Mouse (Mus musculus) large intestine, adult 2 months (tissue): ENCODE data around the gene Slc26a6. TPM values are rescaled to one million over a fixed set of nuclear protein-coding genes. Genes with fewer than 3 reads are reported as not detected.

ENCODE experiments used
- DNase-seq: peaks from one replicate; pipeline ENCODE4 v3.0.0-alpha.2; 2012; ENCODE audit warnings: low read depth, low spot score
- WGBS: fragments of 180-500 bp; shearing (Covaris S2); methylation state at CpG from one replicate; pipeline ENCODE4 v1.1.7; 2018; 5-methylcytosine and 5-hydroxymethylcytosine counted together
- polyA plus RNA-seq: library from polyadenylated mRNA; depleted of rRNA; stranded (reverse); fragments of >200 nt; gene quantifications from 2 replicates; pipeline ENCODE4 v1.2.3, GENCODE M21; 2012; rRNA removed

The Slc26a6 gene
- polyA plus RNA-seq, 1 experiment: 598 TPM

DNA sequence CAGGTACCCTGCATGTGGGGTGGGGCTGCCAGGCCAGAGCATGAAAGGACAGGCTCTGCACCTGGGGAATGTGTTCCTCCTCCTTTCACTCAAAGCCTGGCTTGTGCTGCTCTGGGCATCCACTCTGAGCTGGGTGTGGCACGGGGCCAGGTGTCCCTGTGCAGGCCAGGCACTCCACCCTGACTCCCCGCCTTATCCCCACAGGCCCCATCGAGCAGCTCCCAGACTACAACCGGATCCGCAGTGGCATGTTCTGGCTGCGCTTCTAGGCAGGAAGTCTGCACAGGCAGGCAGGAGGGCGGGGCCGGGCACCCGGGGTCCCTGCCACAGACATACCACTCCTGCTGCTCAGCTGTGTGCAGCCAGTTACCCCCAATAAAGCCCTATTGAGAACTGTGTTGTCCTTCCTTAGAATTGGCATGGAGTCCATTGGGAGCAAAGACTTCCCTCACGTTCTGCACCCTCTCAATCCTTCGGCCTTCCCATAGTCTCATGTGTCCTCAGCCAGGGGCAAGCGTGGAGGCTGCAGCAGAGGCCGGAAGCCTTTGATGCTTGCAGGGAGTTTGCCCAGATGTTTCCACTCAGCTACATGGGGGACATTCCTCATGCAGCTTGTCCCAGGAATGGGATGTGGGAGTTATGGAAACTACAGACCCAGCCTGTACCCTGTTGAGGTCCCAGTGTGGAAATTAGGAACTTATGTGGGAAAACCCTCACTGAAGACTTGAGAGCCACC lies 96.3 kb downstream of the Slc26a6 start:
- DNase-seq: no peak
- 51% methylated on average over 13 of the region's 13 CpGs for WGBS

DNA sequence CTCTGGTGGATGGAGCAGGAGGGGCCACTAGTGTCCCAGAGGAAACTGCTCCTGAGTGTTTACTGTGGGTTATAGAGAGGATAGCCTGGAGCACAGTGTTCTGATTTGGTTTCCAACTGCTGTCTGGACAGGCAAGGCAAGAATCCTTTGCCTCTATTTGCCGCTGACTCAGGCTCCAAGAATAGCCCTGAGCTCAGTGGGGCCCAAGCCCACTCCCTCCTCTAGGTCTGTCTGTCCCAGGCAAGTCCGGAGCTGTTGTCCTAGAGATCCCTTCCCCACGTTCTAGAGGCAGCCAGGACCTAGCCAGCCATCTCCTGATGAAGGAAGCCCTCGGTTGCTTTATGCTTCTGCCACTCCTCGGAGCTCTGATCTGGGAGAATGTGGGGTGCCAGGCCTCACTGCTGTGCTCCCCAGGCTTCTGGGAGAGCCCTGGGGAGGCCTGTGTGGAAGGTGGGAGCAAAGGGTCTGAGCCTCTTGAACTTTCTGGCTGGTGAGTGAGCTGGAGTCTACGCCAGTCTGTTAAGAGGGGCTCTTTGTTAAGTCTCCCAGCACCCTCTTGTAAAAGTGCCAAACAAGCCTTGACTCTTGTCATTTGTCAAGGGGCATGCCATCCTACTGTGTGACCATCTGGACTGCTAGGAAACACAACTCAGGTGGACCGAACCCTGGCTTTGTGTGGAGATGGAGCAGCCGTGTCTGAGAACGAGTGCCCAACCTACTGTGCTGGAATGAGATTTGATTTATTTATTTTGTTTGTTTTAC lies 97.1 kb downstream of the Slc26a6 start:
- WGBS: 82% methylated on average over 9 of the region's 9 CpGs
- DNase-seq: no peak

DNA sequence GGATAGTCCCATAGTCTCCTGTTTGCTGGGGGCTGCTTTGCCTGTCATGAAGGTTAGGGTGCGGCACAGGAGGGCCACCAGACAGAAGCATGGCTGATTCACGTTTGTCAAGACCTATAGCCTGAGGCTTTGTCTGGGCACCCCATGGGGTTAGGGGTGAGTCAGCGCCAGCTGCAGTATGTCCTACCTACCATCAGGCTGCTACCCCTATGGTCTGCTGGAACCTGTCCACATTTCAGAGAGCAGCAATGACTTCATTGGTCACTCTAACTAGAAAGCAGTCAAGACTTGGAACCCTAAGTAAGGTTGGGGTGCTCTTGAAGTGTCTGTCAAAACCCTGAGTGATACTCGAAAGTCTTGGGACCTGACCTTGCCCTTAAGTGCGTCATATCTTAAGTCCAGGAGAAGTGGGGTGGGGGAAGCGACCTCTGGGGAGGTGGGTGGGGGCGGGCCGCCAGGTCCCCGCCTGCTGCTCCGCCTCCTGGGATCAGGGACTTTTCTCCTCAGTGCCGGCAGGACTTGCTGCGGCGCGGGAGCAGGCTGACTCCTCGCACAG lies 100.1 kb downstream of the Slc26a6 start, which contains the start of gene Col7a1:
Col7a1 (plus strand) TSS at position 506 of the 556 bp plus-strand sequence.
- 8% methylated on average over 15 of the region's 15 CpGs for WGBS
- no peak for DNase-seq

DNA sequence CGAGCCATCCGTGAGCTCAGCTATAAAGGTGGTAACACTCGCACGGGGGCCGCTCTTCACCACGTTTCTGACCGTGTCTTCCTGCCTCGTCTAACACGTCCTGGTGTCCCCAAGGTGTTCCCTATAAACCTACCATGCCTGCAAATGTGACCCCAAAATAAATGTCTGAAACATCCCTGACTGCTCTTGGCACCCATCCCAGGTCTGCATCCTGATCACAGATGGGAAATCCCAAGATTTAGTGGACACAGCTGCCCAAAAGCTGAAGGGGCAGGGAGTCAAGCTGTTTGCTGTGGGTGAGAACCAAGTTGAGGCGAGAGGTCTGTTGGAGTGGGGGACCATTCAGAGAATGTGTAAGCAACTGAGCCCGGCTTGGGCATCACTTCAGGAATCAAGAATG lies 102.2 kb downstream of the Slc26a6 start:
- no peak for DNase-seq
- 82% methylated on average over 11 of the region's 11 CpGs for WGBS

DNA sequence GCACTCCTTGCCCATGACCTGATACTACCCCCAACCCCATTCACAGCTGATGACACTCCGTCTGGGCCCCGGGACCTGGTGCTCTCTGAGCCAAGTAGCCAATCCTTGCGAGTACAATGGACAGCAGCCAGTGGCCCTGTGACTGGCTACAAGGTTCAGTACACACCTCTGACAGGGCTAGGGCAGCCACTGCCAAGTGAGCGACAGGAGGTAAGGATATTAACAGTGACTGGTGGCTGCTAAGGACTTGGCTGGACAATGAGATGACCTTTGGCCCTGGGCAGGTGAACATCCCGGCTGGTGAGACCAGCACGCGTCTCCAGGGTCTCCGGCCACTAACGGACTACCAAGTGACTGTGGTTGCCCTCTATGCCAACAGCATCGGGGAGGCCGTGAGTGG lies 102.8 kb downstream of the Slc26a6 start:
- WGBS: 88% methylated on average over 11 of the region's 11 CpGs

More for the DNA sequence above, 102.8 kb downstream of the Slc26a6 start:
- no peak for DNase-seq

Other genes starting within 250 kb of the Slc26a6 start
- 25.8 and 32.4 TPM in 2 replicates for gene Arih2, start 203.9 kb upstream of the Slc26a6 start, polyA plus RNA-seq
- 32.4 and 37.7 TPM in 2 replicates for gene Slc25a20, start 191.2 kb upstream of the Slc26a6 start, polyA plus RNA-seq
- 39.9 and 51.4 TPM in 2 replicates for gene Prkar2a, start 164.0 kb upstream of the Slc26a6 start, polyA plus RNA-seq
- 39.4 and 49.2 TPM in 2 replicates for gene Ip6k2, start 69.5 kb upstream of the Slc26a6 start, polyA plus RNA-seq
- 9.6 and 11.2 TPM in 2 replicates for gene Nckipsd, start 44.9 kb upstream of the Slc26a6 start, polyA plus RNA-seq
- 0.79 and 0.95 TPM in 2 replicates for gene Celsr3, start 27.0 kb upstream of the Slc26a6 start, polyA plus RNA-seq
- gene Tmem89, start 61.3 kb downstream of the Slc26a6 start, polyA plus RNA-seq: 6.7 and 9.8 TPM in 2 replicates
- gene Uqcrc1, start 83.3 kb downstream of the Slc26a6 start, polyA plus RNA-seq: 866 and 953 TPM in 2 replicates
- 1.0 and 1.3 TPM in 2 replicates for gene Col7a1, start 100.3 kb downstream of the Slc26a6 start, polyA plus RNA-seq
- 0.09 and 0.25 TPM in 2 replicates for gene Ucn2, start 132.7 kb downstream of the Slc26a6 start, polyA plus RNA-seq
- gene Pfkfb4, start 138.5 kb downstream of the Slc26a6 start, polyA plus RNA-seq: 68.2 and 119 TPM in 2 replicates
- gene Shisa5, start 185.3 kb downstream of the Slc26a6 start, polyA plus RNA-seq: 334 and 413 TPM in 2 replicates
- 65.2 and 93.3 TPM in 2 replicates for gene Trex1, start 206.5 kb downstream of the Slc26a6 start, polyA plus RNA-seq
- gene Atrip, start 220.8 kb downstream of the Slc26a6 start, polyA plus RNA-seq: 11.7 and 13.7 TPM in 2 replicates
- gene Ccdc51, start 229.2 kb downstream of the Slc26a6 start, polyA plus RNA-seq: 11.3 and 12.1 TPM in 2 replicates
- gene Tma7, start 229.3 kb downstream of the Slc26a6 start, polyA plus RNA-seq: 48.8 and 51.7 TPM in 2 replicates
- 2.5 and 3.4 TPM in 2 replicates for gene Plxnb1, start 242.1 kb downstream of the Slc26a6 start, polyA plus RNA-seq